Mouse (Mus musculus) forebrain, embryonic 15.5 days (tissue): ENCODE measurements around the gene Cops4. TPM values are rescaled to one million over a fixed set of nuclear protein-coding genes. Genes with fewer than 3 reads are reported as not detected.

Experiments used
- ATAC-seq: fragments of 200-750 bp; cut with Nextera tagmentation; replicated peaks from 2 replicates; pipeline ENCODE4 v1.8.0; 2017; ENCODE audit warnings: mild to moderate bottlenecking, moderate TSS enrichment, moderate library complexity
- H3K27ac ChIP-seq: fragments of 300-500 bp; sonication (generic); replicated peaks from 2 replicates; pipeline ENCODE4 v1.5.1; 2015; ENCODE audit warnings: mild to moderate bottlenecking, inconsistent platforms
- H3K27me3 ChIP-seq: fragments of 300-500 bp; sonication (generic); 2 replicates; pipeline ENCODE4 v1.6.1; 2015; ENCODE audit warnings: inconsistent platforms
- H3K36me3 ChIP-seq: fragments of 300-500 bp; sonication (generic); 2 replicates; pipeline ENCODE4 v1.6.1; 2015; ENCODE audit warnings: mild to moderate bottlenecking, inconsistent platforms
- H3K4me1 ChIP-seq: fragments of 300-500 bp; sonication (generic); 2 replicates; pipeline ENCODE4 v1.6.1; 2015; ENCODE audit warnings: inconsistent platforms
- H3K4me2 ChIP-seq: fragments of 300-500 bp; sonication (generic); replicated peaks from 2 replicates; pipeline ENCODE4 v1.6.1; 2015; ENCODE audit warnings: mild to moderate bottlenecking, inconsistent platforms
- H3K4me3 ChIP-seq: fragments of 300-500 bp; sonication (generic); 2 replicates; pipeline ENCODE4 v1.5.1; 2015; ENCODE audit warnings: mild to moderate bottlenecking, inconsistent platforms
- H3K9ac ChIP-seq: fragments of 300-500 bp; sonication (generic); replicated peaks from 2 replicates; pipeline ENCODE4 v1.6.1; 2015; ENCODE audit warnings: mild to moderate bottlenecking, inconsistent platforms
- H3K9me3 ChIP-seq: fragments of 300-500 bp; sonication (generic); 2 replicates; pipeline ENCODE4 v1.6.1; 2016; ENCODE audit warnings: inconsistent platforms
- WGBS: fragments of 180-500 bp; shearing (Covaris S2); methylation state at CpG from one replicate; pipeline ENCODE4 v1.1.7; 2015; ENCODE audit warnings: mixed read lengths; 5-methylcytosine and 5-hydroxymethylcytosine counted together
- polyA plus RNA-seq: library from polyadenylated mRNA; unstranded; fragments of >200 nt; fragmentation: Nextera tagmentation; extraction: Ambion mirVana; gene quantifications from 2 replicates; pipeline ENCODE4 v1.2.1, GENCODE M21; 2015

Gene Cops4
- polyA plus RNA-seq, 1 experiment from 2014 or later, result 192 TPM

GRCm38 (mm10) chr5:100567258-100568032 is 49.3 kb downstream of the Cops4 start:
- WGBS, result 88% methylated on average over 13 of the region's 13 CpGs
- Histone ChIP-seq H3K4me1 (no peaks in the 10 kb centered on the region), H3K27ac (no peak overlapping the region), H3K9me3 (no peaks in the 10 kb centered on the region), H3K4me2 (no peak overlapping the region), H3K27me3 (no peaks in the 10 kb centered on the region), H3K4me3 (no peak overlapping the region), H3K36me3 (no peaks in the 10 kb centered on the region), H3K9ac (no peak overlapping the region)
- no peak for ATAC-seq

GRCm38 (mm10) chr5:100568177-100568576 is 50.1 kb downstream of the Cops4 start:
- Histone ChIP-seq H3K9me3 (no peaks in the 10 kb centered on the region), H3K27me3 (no peaks in the 10 kb centered on the region), H3K4me2 (no peak overlapping the region), H3K4me3 (no peak overlapping the region), H3K36me3 (no peaks in the 10 kb centered on the region), H3K4me1 (no peaks in the 10 kb centered on the region), H3K27ac (no peak overlapping the region), H3K9ac (no peak overlapping the region)
- WGBS, result 93% methylated on average over 8 of the region's 8 CpGs
- ATAC-seq, result no peak

GRCm38 (mm10) chr5:100568802-100569201 is 50.7 kb downstream of the Cops4 start:
- ATAC-seq, result no peak
- Histone ChIP-seq H3K27me3 (no peaks in the 10 kb centered on the region), H3K4me3 (no peak overlapping the region), H3K27ac (no peak overlapping the region), H3K36me3 (no peaks in the 10 kb centered on the region), H3K9ac (no peak overlapping the region), H3K4me2 (no peak overlapping the region), H3K9me3 (no peaks in the 10 kb centered on the region), H3K4me1 (no peaks in the 10 kb centered on the region)
- WGBS, result 90% methylated on average over 3 of the region's 3 CpGs

- Histone ChIP-seq H3K4me3 (no peak overlapping the region), H3K36me3 (no peaks in the 10 kb centered on the region), H3K27me3 (no peaks in the 10 kb centered on the region), H3K4me1 (no peaks in the 10 kb centered on the region), H3K4me2 (no peak overlapping the region), H3K27ac (no peak overlapping the region), H3K9me3 (no peaks in the 10 kb centered on the region), H3K9ac (no peak overlapping the region)
- ATAC-seq, result no peak
- WGBS, result 78% methylated on average over 18 of the region's 18 CpGs
Observed at GRCm38 (mm10) chr5:100569250-100569934, 51.3 kb downstream of the Cops4 start.

- H3K4me1 ChIP-seq, result no peaks in the 10 kb centered on the region
- no peaks in the 10 kb centered on the region for H3K36me3 ChIP-seq
- no peak for ATAC-seq
- H3K9ac ChIP-seq, result no peak overlapping the region
- H3K9me3 ChIP-seq, result no peaks in the 10 kb centered on the region
- 78% methylated on average over 13 of the region's 13 CpGs for WGBS
- H3K4me3 ChIP-seq, result no peak overlapping the region
- no peak overlapping the region for H3K4me2 ChIP-seq
- no peak overlapping the region for H3K27ac ChIP-seq
- H3K27me3 ChIP-seq, result no peaks in the 10 kb centered on the region
Observed at GRCm38 (mm10) chr5:100569997-100570595, 52.0 kb downstream of the Cops4 start.

- Histone ChIP-seq H3K4me3 (no peak overlapping the region), H3K27ac (no peak overlapping the region), H3K9me3 (no peaks in the 10 kb centered on the region), H3K4me2 (no peak overlapping the region), H3K4me1 (no peaks in the 10 kb centered on the region), H3K36me3 (no peaks in the 10 kb centered on the region), H3K27me3 (no peaks in the 10 kb centered on the region), H3K9ac (no peak overlapping the region)
- WGBS, result 41% methylated on average over 8 of the region's 8 CpGs
- no peak for ATAC-seq
Observed at GRCm38 (mm10) chr5:100570716-100571115, 52.6 kb downstream of the Cops4 start.

GRCm38 (mm10) chr5:100572069-100572468 is 54.0 kb downstream of the Cops4 start, which contains the start of gene Plac8:
Gene Plac8, minus strand, starts transcription at chr5:100572245.
- Histone ChIP-seq H3K9me3 (no peaks in the 10 kb centered on the region), H3K4me1 (no peaks in the 10 kb centered on the region), H3K4me2 (no peak within 1 kb of the TSS), H3K4me3 (no peak within 1 kb of the TSS), H3K27me3 (no peaks in the 10 kb centered on the region), H3K36me3 (no peaks in the 10 kb centered on the region), H3K27ac (no peak within 1 kb of the TSS), H3K9ac (no peak within 1 kb of the TSS)
- WGBS, result 42% methylated on average over 7 of the region's 7 CpGs
- no peak for ATAC-seq

- no peak overlapping the region for H3K4me2 ChIP-seq
- H3K27ac ChIP-seq, result no peak overlapping the region
- H3K27me3 ChIP-seq, result no peaks in the 10 kb centered on the region
- H3K9ac ChIP-seq, result no peak overlapping the region
- no peak for ATAC-seq
- 96% methylated on average over 5 of the region's 5 CpGs for WGBS
- H3K4me3 ChIP-seq, result no peak overlapping the region
- H3K36me3 ChIP-seq, result no peaks in the 10 kb centered on the region
- H3K9me3 ChIP-seq, result no peaks in the 10 kb centered on the region
- H3K4me1 ChIP-seq, result no peaks in the 10 kb centered on the region
Observed at GRCm38 (mm10) chr5:100573256-100573655, 55.1 kb downstream of the Cops4 start.

GRCm38 (mm10) chr5:100574771-100575170 is 56.7 kb downstream of the Cops4 start:
- Histone ChIP-seq H3K4me3 (no peak overlapping the region), H3K27me3 (no peaks in the 10 kb centered on the region), H3K9me3 (no peaks in the 10 kb centered on the region), H3K27ac (no peak overlapping the region), H3K36me3 (no peaks in the 10 kb centered on the region), H3K9ac (no peak overlapping the region), H3K4me1 (no peaks in the 10 kb centered on the region), H3K4me2 (no peak overlapping the region)
- 56% methylated on average over 1 of the region's 1 CpGs for WGBS
- ATAC-seq, result no peak

GRCm38 (mm10) chr5:100578863-100579411 is 60.8 kb downstream of the Cops4 start:
- Histone ChIP-seq H3K4me3 (no peak overlapping the region), H3K4me1 (no peaks in the 10 kb centered on the region), H3K9ac (no peak overlapping the region), H3K4me2 (no peak overlapping the region), H3K27me3 (no peaks in the 10 kb centered on the region), H3K36me3 (no peaks in the 10 kb centered on the region), H3K9me3 (no peaks in the 10 kb centered on the region), H3K27ac (no peak overlapping the region)
- no peak for ATAC-seq
- WGBS, result 89% methylated on average over 5 of the region's 5 CpGs

- 67% methylated on average over 11 of the region's 11 CpGs for WGBS
- Histone ChIP-seq H3K27ac (no peak overlapping the region), H3K9me3 (no peaks in the 10 kb centered on the region), H3K27me3 (no peaks in the 10 kb centered on the region), H3K4me1 (no peaks in the 10 kb centered on the region), H3K36me3 (no peaks in the 10 kb centered on the region), H3K9ac (no peak overlapping the region), H3K4me2 (no peak overlapping the region), H3K4me3 (no peak overlapping the region)
- ATAC-seq, result no peak
Observed at GRCm38 (mm10) chr5:100581622-100582434, 63.7 kb downstream of the Cops4 start.
